Mouse (Mus musculus) spleen, adult 2 months (tissue): ENCODE results near the gene Padi6. TPM values are rescaled to one million over a fixed set of nuclear protein-coding genes. Genes with fewer than 3 reads are reported as not detected.

Experiments used
- DNase-seq, 2 experiments: peaks; one replicate each; pipeline versions ENCODE4 v3.0.0 to v3.0.0-alpha.2; 2012 to 2021; ENCODE audit warnings: low spot score in 2 of 2, low read depth in 1 of 2
- H3K27ac ChIP-seq: fragments of 200-500 bp; 2 replicates; pipeline ENCODE4 v1.5.1; 2012; ENCODE audit warnings: low read length, inconsistent platforms; ENCODE audit not compliant: insufficient read depth
- H3K27me3 ChIP-seq: fragments of 200-500 bp; 2 replicates; pipeline ENCODE4 v1.6.1; 2012; ENCODE audit warnings: mild to moderate bottlenecking, moderate library complexity, low read length, inconsistent platforms; ENCODE audit not compliant: control insufficient read depth, insufficient read depth
- H3K36me3 ChIP-seq: fragments of 200-500 bp; 2 replicates; pipeline ENCODE4 v1.6.1; 2012; ENCODE audit warnings: mild to moderate bottlenecking, low read length, inconsistent platforms; ENCODE audit not compliant: control insufficient read depth, insufficient read depth
- H3K4me1 ChIP-seq: fragments of 200-500 bp; 2 replicates; pipeline ENCODE4 v1.6.1; 2011; ENCODE audit warnings: inconsistent platforms; ENCODE audit not compliant: control insufficient read depth, insufficient read depth, insufficient read length
- H3K4me3 ChIP-seq: fragments of 200-500 bp; 2 replicates; pipeline ENCODE4 v1.5.1; 2011; ENCODE audit warnings: mild to moderate bottlenecking, inconsistent platforms; ENCODE audit not compliant: insufficient read depth, insufficient read length; ENCODE audit errors: extremely low read depth
- CTCF ChIP-seq: fragments of 200-500 bp; IDR thresholded peaks from 2 replicates; pipeline ENCODE4 v1.5.1; 2011; ENCODE audit warnings: mild to moderate bottlenecking, inconsistent platforms; ENCODE audit not compliant: insufficient read depth, insufficient read length, insufficient replicate concordance; ENCODE audit errors: extremely low read depth
- POLR2A ChIP-seq: fragments of 200-500 bp; IDR thresholded peaks from 2 replicates; pipeline ENCODE4 v1.6.1; 2011; ENCODE audit warnings: low read depth, low read length, inconsistent platforms
- WGBS: fragments of 180-500 bp; shearing (Covaris S2); methylation state at CpG from one replicate; pipeline ENCODE4 v1.1.7; 2018; 5-methylcytosine and 5-hydroxymethylcytosine counted together
- polyA plus RNA-seq: library from polyadenylated mRNA; depleted of rRNA; stranded (reverse); fragments of >200 nt; gene quantifications from 2 replicates; pipeline ENCODE4 v1.2.3, GENCODE M21; 2012

Gene Padi6
- polyA plus RNA-seq, 1 experiment: 0.09 TPM

- TF ChIP-seq POLR2A (no peak), CTCF (no peak)
- DNase-seq: no peak
- H3K4me3 ChIP-seq: no peak within 1 kb of the TSS
- 63% methylated on average over 21 of the region's 21 CpGs for WGBS
- H3K27me3 ChIP-seq: no peaks in the 10 kb centered on the region
- H3K4me1 ChIP-seq: peaks cover 7% of the 10 kb centered on the region
- H3K27ac ChIP-seq: no peak within 1 kb of the TSS
- H3K36me3 ChIP-seq: no peaks in the 10 kb centered on the region
Observed at GRCm38 (mm10) chr4:140774025-140774800, 31.8 kb upstream of the Padi6 start, which contains the start of gene Padi4. Gene Padi4 (minus strand): TSS chr4:140774236.

- peaks cover 7% of the 10 kb centered on the region for H3K4me1 ChIP-seq
- H3K27ac ChIP-seq: no peak overlapping the region
- no peak overlapping the region for H3K4me3 ChIP-seq
- no peaks in the 10 kb centered on the region for H3K27me3 ChIP-seq
- 15% methylated on average over 4 of the region's 4 CpGs for WGBS
- TF ChIP-seq CTCF (no peak), POLR2A (no peak)
- H3K36me3 ChIP-seq: no peaks in the 10 kb centered on the region
- DNase-seq: peak in 1 of 2 experiments; percentile 51
Observed at GRCm38 (mm10) chr4:140771091-140771490, 28.6 kb upstream of the Padi6 start.

DNA sequence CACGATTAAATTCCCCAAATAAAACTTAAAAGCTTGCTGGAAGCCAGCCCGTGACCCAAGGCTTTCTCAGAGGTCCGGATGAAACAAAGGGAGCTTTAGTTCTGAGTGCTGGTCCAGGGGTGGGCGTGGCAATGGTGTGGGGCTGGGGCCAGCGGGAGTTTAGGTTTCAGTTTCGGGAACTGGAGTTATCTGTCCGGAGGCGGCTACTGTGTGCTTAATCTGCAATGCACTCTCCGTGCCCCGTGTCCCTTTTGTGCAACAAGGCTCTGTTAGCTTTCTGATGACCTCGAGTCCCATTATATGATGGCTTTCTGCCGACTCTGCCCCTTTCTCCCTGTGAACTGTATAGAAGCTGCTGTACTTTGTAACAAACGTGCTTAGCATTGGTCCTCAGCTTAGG is 28.0 kb upstream of the Padi6 start:
- DNase-seq: peak in 1 of 2 experiments; percentile 11
- 16% methylated on average over 13 of the region's 13 CpGs for WGBS

DNA sequence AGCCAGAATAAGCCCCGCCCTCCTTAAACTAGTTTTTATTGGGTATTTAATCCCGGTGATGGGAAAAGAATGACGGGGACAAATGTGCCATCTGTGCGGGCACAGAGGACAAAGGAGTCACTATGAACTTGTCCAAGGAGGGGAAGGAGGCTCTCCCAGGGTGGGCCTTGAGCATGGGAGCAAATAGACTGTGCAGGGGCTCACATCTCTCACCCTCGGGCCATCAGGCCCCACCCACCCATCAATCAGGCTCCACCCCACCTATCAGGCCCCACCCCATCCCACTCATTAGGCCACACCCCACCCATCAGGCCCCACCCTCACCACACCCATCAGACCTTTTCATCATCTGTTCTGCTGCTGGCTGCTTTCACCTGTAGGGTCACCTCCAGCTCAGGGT is 26.5 kb upstream of the Padi6 start:
- peaks cover 6% of the 10 kb centered on the region for H3K4me1 ChIP-seq
- no peaks in the 10 kb centered on the region for H3K36me3 ChIP-seq
- H3K4me3 ChIP-seq: no peak overlapping the region
- 94% methylated on average over 5 of the region's 5 CpGs for WGBS
- no peaks in the 10 kb centered on the region for H3K27me3 ChIP-seq
- H3K27ac ChIP-seq: no peak overlapping the region
- TF ChIP-seq POLR2A (no peak), CTCF (no peak)
- DNase-seq: no peak

More for the DNA sequence above, 28.0 kb upstream of the Padi6 start:
- Histone ChIP-seq H3K4me1 (peaks cover 7% of the 10 kb centered on the region), H3K27me3 (no peaks in the 10 kb centered on the region), H3K27ac (0 out of 2 replicates have a peak overlapping the region, but pooled peaks have one; percentile 14), H3K4me3 (peak overlapping the region; percentile 21; the same call in 1 of the 2 replicates), H3K36me3 (no peaks in the 10 kb centered on the region)
- TF ChIP-seq CTCF (no peak), POLR2A (no peak)

DNA sequence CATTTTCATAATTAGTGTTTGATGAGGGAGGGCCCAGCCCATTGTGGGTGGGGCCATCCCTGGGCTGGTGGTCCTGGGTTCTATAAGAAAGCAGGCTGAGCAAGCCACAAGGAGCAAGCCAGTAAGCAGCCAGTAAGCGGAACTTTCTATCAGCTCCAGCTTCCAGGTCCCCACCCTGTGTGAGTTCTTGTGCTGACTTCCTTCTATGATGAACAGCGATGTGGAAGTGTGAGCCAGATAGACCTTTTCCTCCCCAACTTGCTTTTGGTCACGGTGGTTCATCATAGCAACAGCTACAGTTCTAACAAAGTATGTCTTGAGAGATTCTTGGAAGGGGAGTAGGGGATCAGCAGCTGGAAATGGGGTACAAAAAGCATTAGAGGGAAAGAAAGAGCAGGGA is 23.5 kb upstream of the Padi6 start:
- H3K27ac ChIP-seq: no peak overlapping the region
- WGBS: 52% methylated on average over 3 of the region's 3 CpGs

DNA sequence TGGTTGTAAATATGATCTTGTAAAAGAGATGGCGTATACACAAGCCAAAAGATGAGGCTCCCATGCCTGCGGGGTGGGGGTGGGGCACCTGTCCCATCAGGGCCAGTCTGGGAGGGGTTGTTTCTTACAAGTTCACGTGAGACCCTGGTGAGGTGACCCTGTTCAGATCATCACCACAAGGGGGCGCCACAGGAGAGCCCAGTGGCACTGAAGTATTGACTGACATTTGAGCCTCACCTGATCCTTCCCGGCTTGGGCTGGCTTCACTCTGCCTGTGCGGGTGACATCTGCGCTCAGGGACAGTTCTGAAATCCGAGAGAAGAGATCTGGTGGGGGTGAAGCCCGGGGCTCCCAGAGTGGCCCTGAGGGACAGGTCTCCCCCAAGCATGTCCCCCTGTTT is 20.7 kb upstream of the Padi6 start:
- Histone ChIP-seq H3K4me1 (no peaks in the 10 kb centered on the region), H3K36me3 (no peaks in the 10 kb centered on the region), H3K27me3 (no peaks in the 10 kb centered on the region), H3K4me3 (no peak overlapping the region), H3K27ac (no peak overlapping the region)
- DNase-seq: peak; percentile 28 to 65
- TF ChIP-seq POLR2A: no peak
- peak; percentile 65; the same call in 1 of the 2 replicates for TF ChIP-seq CTCF
- 40% methylated on average over 9 of the region's 9 CpGs for WGBS

More for the DNA sequence above, 23.5 kb upstream of the Padi6 start:
- TF ChIP-seq CTCF: no peak
- no peak for TF ChIP-seq POLR2A
- H3K36me3 ChIP-seq: no peaks in the 10 kb centered on the region
- no peak for DNase-seq
- no peaks in the 10 kb centered on the region for H3K27me3 ChIP-seq
- no peaks in the 10 kb centered on the region for H3K4me1 ChIP-seq
- no peak overlapping the region for H3K4me3 ChIP-seq

- no peak for TF ChIP-seq CTCF
- no peak for TF ChIP-seq POLR2A
- Histone ChIP-seq H3K4me3 (no peak overlapping the region), H3K27me3 (no peaks in the 10 kb centered on the region), H3K4me1 (no peaks in the 10 kb centered on the region), H3K36me3 (no peaks in the 10 kb centered on the region), H3K27ac (no peak overlapping the region)
- WGBS: 89% methylated on average over 7 of the region's 7 CpGs
- DNase-seq: no peak
Observed at GRCm38 (mm10) chr4:140761601-140762000, 19.2 kb upstream of the Padi6 start.
